ENCODE assay signal across 14 mouse cellular contexts in genomic region chr10:68180151-68180550, GRCm38 (mm10).
DNase-seq lines count a peak whose midpoint lies in the region; ATAC-seq and TF ChIP-seq lines count a peak whose summit lies in the region.
"Had no signal": no experiment of that assay in that cellular context is flagged by ENCODE, and none has a peak within 500 bp of the region (broad histone marks: within the 10 kb centered on the region; RNA-seq: fewer than 3 reads in every experiment).

No protein-coding gene starts in this region.

- intact Hi-C loops in heart, postnatal 10 days (cut with DNase I) = no loop called here
- intact Hi-C loops in gastrocnemius, adult 2 months (cut with DNase I) = no loop called here

- WGBS in heart, embryonic 12.5 days = 67% methylated on average over 4 of the region's 4 CpGs
- WGBS in limb, embryonic 10.5 days = 73% methylated on average over 4 of the region's 4 CpGs
- 77% methylated on average over 4 of the region's 4 CpGs for WGBS in forebrain, embryonic 11.5 days

- no peak for TF ChIP-seq RAD21 in MEL (IDR thresholded peaks at IDR 0.05; ENCODE audit: low read depth, low read length)

- no peak for TF ChIP-seq EP300 in MEL (IDR thresholded peaks at IDR 0.05; ENCODE audit: low read depth in 1 of 2, low read length in 2 of 2)

- peaks cover 4% of the 10 kb centered on the region for H3K36me3 ChIP-seq in heart, embryonic 12.5 days
- H3K36me3 ChIP-seq in MEL (ENCODE audit: control insufficient read depth in 1 of 2, insufficient read depth in 2 of 2, low read length in 2 of 2) = no peaks in the 10 kb centered on the region
- peaks cover 35% of the 10 kb centered on the region for H3K36me3 ChIP-seq in limb, embryonic 10.5 days
- H3K36me3 ChIP-seq in forebrain, embryonic 11.5 days (ENCODE audit: control insufficient read depth, insufficient read depth, low read length) = no peaks in the 10 kb centered on the region

- DNase-seq in heart, postnatal 10 days = no peak
- peak; percentile 28 for DNase-seq in 3T3-L1 (ENCODE audit: low read depth, low spot score)
- DNase-seq in MEL (ENCODE audit: low read depth, low spot score) = no peak
- DNase-seq in limb, embryonic 10.5 days (ENCODE audit: low spot score) = no peak
- no peak for DNase-seq in retina, embryonic 14.5 days (ENCODE audit: low spot score)
- no peak for DNase-seq in forebrain, embryonic 11.5 days (ENCODE audit: low spot score)
- no peak for DNase-seq in gastrocnemius, adult 2 months
- DNase-seq: cerebellum, postnatal 25 days; heart, adult 18-20 months; spleen, adult 18-20 months; thymus, adult 18-20 months had no signal

- H3K9ac ChIP-seq in heart, embryonic 12.5 days = no peak overlapping the region
- no peak overlapping the region for H3K9ac ChIP-seq in MEL (ENCODE audit: control insufficient read depth, low read depth, low read length, poor library complexity, severe bottlenecking)
- H3K9ac ChIP-seq in forebrain, embryonic 11.5 days (ENCODE audit: low read length) = no peak overlapping the region
- H3K9ac ChIP-seq: hindbrain, embryonic 13.5 days had no signal

- H3K4me3 ChIP-seq in heart, embryonic 12.5 days = no peak overlapping the region
- no peak overlapping the region for H3K4me3 ChIP-seq in MEL (ENCODE audit: control insufficient read depth in 1 of 2, insufficient read depth in 1 of 2, low read depth in 2 of 2, low read length in 2 of 2)
- H3K4me3 ChIP-seq in limb, embryonic 10.5 days = no peak overlapping the region
- H3K4me3 ChIP-seq in forebrain, embryonic 11.5 days (ENCODE audit: low read depth, low read length) = no peak overlapping the region
- H3K4me3 ChIP-seq in gastrocnemius, adult 2 months = no peak overlapping the region
- H3K4me3 ChIP-seq: hindbrain, embryonic 13.5 days had no signal

- TF ChIP-seq CTCF in MEL (IDR thresholded peaks at IDR 0.05 in 2 of 3, conservative IDR thresholded peaks at IDR 0.05 in 1 of 3; ENCODE audit: control insufficient read depth in 1 of 3, insufficient read depth in 1 of 3, low read depth in 2 of 3, low read length in 3 of 3, poor library complexity in 1 of 3, severe bottlenecking in 1 of 3) = no peak
- TF ChIP-seq CTCF in gastrocnemius, adult 2 months (IDR thresholded peaks at IDR 0.05) = no peak

- no peaks in the 10 kb centered on the region for H3K79me2 ChIP-seq in MEL (ENCODE audit: control insufficient read depth, insufficient read depth, low read length, poor library complexity)

- no peak for ATAC-seq in heart, embryonic 12.5 days (ENCODE audit: insufficient number of reproducible peaks, low FRiP score)
- ATAC-seq in forebrain, embryonic 11.5 days (replicated peaks; ENCODE audit: low FRiP score) = no peak
- ATAC-seq: CD4-positive, CD25-positive, alpha-beta regulatory T cell, adult 4 months had no signal

- peaks cover 21% of the 10 kb centered on the region for H3K4me1 ChIP-seq in heart, embryonic 12.5 days (replicated peaks)
- H3K4me1 ChIP-seq in MEL (ENCODE audit: control insufficient read depth in 1 of 2, insufficient read depth in 2 of 2, low read length in 2 of 2) = no peaks in the 10 kb centered on the region
- peaks cover 44% of the 10 kb centered on the region for H3K4me1 ChIP-seq in limb, embryonic 10.5 days
- no peaks in the 10 kb centered on the region for H3K4me1 ChIP-seq in forebrain, embryonic 11.5 days (replicated peaks; ENCODE audit: control insufficient read depth, insufficient read depth, low read length)

- TF ChIP-seq POLR2A in MEL (IDR thresholded peaks at IDR 0.05; ENCODE audit: control insufficient read depth in 1 of 2, insufficient read depth in 1 of 2, low read depth in 1 of 2, low read length in 2 of 2, poor library complexity in 1 of 2) = no peak

- peak overlapping the region; percentile 29; the same call in 1 of the 2 replicates for H3K27ac ChIP-seq in heart, embryonic 12.5 days (ENCODE audit: poor library complexity, severe bottlenecking)
- no peak overlapping the region for H3K27ac ChIP-seq in MEL (ENCODE audit: control insufficient read depth, low read depth, low read length)
- H3K27ac ChIP-seq in limb, embryonic 10.5 days = peak overlapping the region; percentile 12; the same call in 1 of the 2 replicates
- H3K27ac ChIP-seq in forebrain, embryonic 11.5 days (ENCODE audit: low read depth, low read length) = no peak overlapping the region
- H3K27ac ChIP-seq in gastrocnemius, adult 2 months = no peak overlapping the region
- H3K27ac ChIP-seq: hindbrain, embryonic 13.5 days had no signal

- no peak overlapping the region; the same call in 1 of the 2 replicates for H3K4me2 ChIP-seq in heart, embryonic 12.5 days
- H3K4me2 ChIP-seq in forebrain, embryonic 11.5 days (ENCODE audit: low read depth, low read length, severe bottlenecking) = no peak overlapping the region
- H3K4me2 ChIP-seq: hindbrain, embryonic 13.5 days had no signal

- H3K27me3 ChIP-seq in heart, embryonic 12.5 days (replicated peaks) = no peaks in the 10 kb centered on the region
- H3K27me3 ChIP-seq in MEL (ENCODE audit: control insufficient read depth in 1 of 2, insufficient read depth in 2 of 2, low read length in 2 of 2) = no peaks in the 10 kb centered on the region
- no peaks in the 10 kb centered on the region for H3K27me3 ChIP-seq in limb, embryonic 10.5 days (ENCODE audit: low read depth, poor library complexity, severe bottlenecking)
- no peaks in the 10 kb centered on the region for H3K27me3 ChIP-seq in forebrain, embryonic 11.5 days (ENCODE audit: control insufficient read depth, insufficient read depth, low read length)
- H3K27me3 ChIP-seq: hindbrain, embryonic 13.5 days had no signal

- no peaks in the 10 kb centered on the region for H3K9me3 ChIP-seq in heart, embryonic 12.5 days (replicated peaks)
- no peaks in the 10 kb centered on the region for H3K9me3 ChIP-seq in MEL (replicated peaks; ENCODE audit: insufficient read depth, low read length)
- no peaks in the 10 kb centered on the region for H3K9me3 ChIP-seq in limb, embryonic 10.5 days (replicated peaks)
- no peaks in the 10 kb centered on the region for H3K9me3 ChIP-seq in forebrain, embryonic 11.5 days (ENCODE audit: control insufficient read depth, low read length)
- H3K9me3 ChIP-seq: hindbrain, embryonic 13.5 days had no signal

TF ChIP-seq in MEL, 35 proteins besides CTCF, POLR2A, EP300 and RAD21:
- TF ChIP-seq ELF1 (IDR thresholded peaks at IDR 0.05; ENCODE audit: low read depth, low read length) = no peak
- 0 out of 2 replicates have a peak, but pooled peaks have one; percentile 26 for TF ChIP-seq USF1 (IDR thresholded peaks at IDR 0.05; ENCODE audit: low read depth, low read length)
- no peak for TF ChIP-seq MAFK (IDR thresholded peaks at IDR 0.05; ENCODE audit: borderline replicate concordance, low read depth, low read length)
- TF ChIP-seq ZNF384 (IDR thresholded peaks at IDR 0.05; ENCODE audit: low read depth, low read length) = no peak

Comparison
In these comparisons a context has a peak if more than half of its experiments do, and no peak if none do; other contexts are left out.
1. H3K27ac ChIP-seq: peak in heart, embryonic 12.5 days (single experiment) and limb, embryonic 10.5 days (single experiment); none in MEL (single experiment), forebrain, embryonic 11.5 days (single experiment) and gastrocnemius, adult 2 months (single experiment).